Mouse (Mus musculus): ENCODE results near the gene Dram1. TPM values are rescaled to one million over a fixed set of nuclear protein-coding genes. Genes with fewer than 3 reads are reported as not detected.
"Not testable (repeated sequence)": the region's sequence is repeated elsewhere in the genome, so short reads cannot be mapped to it uniquely, and the experiment has no call there.

Dram1 gene
- polyA plus RNA-seq, 1 experiment from 2014 or later = 0.64 TPM

- Histone ChIP-seq H3K9me3 (ENCODE audit: control insufficient read depth, low read length) (no peaks in the 10 kb centered on the region), H3K4me1 (ENCODE audit: control insufficient read depth, insufficient read depth, low read depth, low read length) (peaks cover 16% of the 10 kb centered on the region), H3K36me3 (ENCODE audit: control insufficient read depth, insufficient read depth, low read length) (no peaks in the 10 kb centered on the region), H3K4me3 (ENCODE audit: low read length) (peak overlapping the region; percentile 68), H3K4me2 (ENCODE audit: low read length) (peak overlapping the region; percentile 81), H3K27ac (ENCODE audit: low read depth, low read length) (no peak overlapping the region), H3K27me3 (replicated peaks; ENCODE audit: control insufficient read depth, insufficient read depth, low read length) (no peaks in the 10 kb centered on the region), H3K9ac (ENCODE audit: low read depth, low read length) (peak overlapping the region; percentile 93)
- WGBS = 51% methylated on average over 14 of the region's 14 CpGs
- ATAC-seq = no peak
These were observed 1.7 kb upstream of the Dram1 start for GRCm38 (mm10) chr10:88380430-88381060.

GRCm38 (mm10) chr10:88380002-88380401, 1.1 kb upstream of the Dram1 start:
- peaks cover 16% of the 10 kb centered on the region for H3K4me1 ChIP-seq (ENCODE audit: control insufficient read depth, insufficient read depth, low read depth, low read length)
- H3K36me3 ChIP-seq (ENCODE audit: control insufficient read depth, insufficient read depth, low read length) = no peaks in the 10 kb centered on the region
- H3K27ac ChIP-seq (ENCODE audit: low read depth, low read length) = peak overlapping the region; percentile 88
- no peaks in the 10 kb centered on the region for H3K27me3 ChIP-seq (replicated peaks; ENCODE audit: control insufficient read depth, insufficient read depth, low read length)
- H3K9ac ChIP-seq (ENCODE audit: low read depth, low read length) = peak overlapping the region; percentile 93
- peak; percentile 32 for ATAC-seq
- no peaks in the 10 kb centered on the region for H3K9me3 ChIP-seq (ENCODE audit: control insufficient read depth, low read length)
- H3K4me2 ChIP-seq (ENCODE audit: low read length) = peak overlapping the region; percentile 81
- peak overlapping the region; percentile 68 for H3K4me3 ChIP-seq (ENCODE audit: low read length)
- WGBS = 2% methylated on average over 11 of the region's 11 CpGs

GRCm38 (mm10) chr10:88377666-88378065, 1.2 kb downstream of the Dram1 start:
- Histone ChIP-seq H3K36me3 (ENCODE audit: control insufficient read depth, insufficient read depth, low read length) (no peaks in the 10 kb centered on the region), H3K4me1 (ENCODE audit: control insufficient read depth, insufficient read depth, low read depth, low read length) (peaks cover 16% of the 10 kb centered on the region), H3K9ac (ENCODE audit: low read depth, low read length) (no peak overlapping the region), H3K27me3 (replicated peaks; ENCODE audit: control insufficient read depth, insufficient read depth, low read length) (no peaks in the 10 kb centered on the region), H3K4me2 (ENCODE audit: low read length) (no peak overlapping the region), H3K27ac (ENCODE audit: low read depth, low read length) (no peak overlapping the region), H3K9me3 (ENCODE audit: control insufficient read depth, low read length) (no peaks in the 10 kb centered on the region), H3K4me3 (ENCODE audit: low read length) (no peak overlapping the region)
- no peak for ATAC-seq
- WGBS = 76% methylated on average over 4 of the region's 4 CpGs

GRCm38 (mm10) chr10:88376770-88377169, 2.1 kb downstream of the Dram1 start:
- Histone ChIP-seq H3K4me2 (ENCODE audit: low read length) (peak overlapping the region; percentile 45), H3K4me1 (ENCODE audit: control insufficient read depth, insufficient read depth, low read depth, low read length) (peaks cover 16% of the 10 kb centered on the region), H3K27me3 (replicated peaks; ENCODE audit: control insufficient read depth, insufficient read depth, low read length) (no peaks in the 10 kb centered on the region), H3K4me3 (ENCODE audit: low read length) (peak overlapping the region; percentile 8; the same call in 1 of the 2 replicates), H3K9ac (ENCODE audit: low read depth, low read length) (no peak overlapping the region; the same call in 1 of the 2 replicates), H3K36me3 (ENCODE audit: control insufficient read depth, insufficient read depth, low read length) (no peaks in the 10 kb centered on the region), H3K27ac (ENCODE audit: low read depth, low read length) (no peak overlapping the region), H3K9me3 (ENCODE audit: control insufficient read depth, low read length) (no peaks in the 10 kb centered on the region)
- 0 out of 2 replicates have a peak, but pooled peaks have one; percentile 22 for ATAC-seq
- 10% methylated on average over 11 of the region's 11 CpGs for WGBS

- Histone ChIP-seq H3K4me1 (ENCODE audit: control insufficient read depth, insufficient read depth, low read depth, low read length) (peaks cover 2% of the 10 kb centered on the region), H3K4me3 (ENCODE audit: low read length) (no peak overlapping the region), H3K9ac (ENCODE audit: low read depth, low read length) (no peak overlapping the region), H3K4me2 (ENCODE audit: low read length) (peak overlapping the region; percentile 10; the same call in 1 of the 2 replicates), H3K9me3 (ENCODE audit: control insufficient read depth, low read length) (no peaks in the 10 kb centered on the region), H3K27ac (ENCODE audit: low read depth, low read length) (no peak overlapping the region), H3K27me3 (replicated peaks; ENCODE audit: control insufficient read depth, insufficient read depth, low read length) (no peaks in the 10 kb centered on the region), H3K36me3 (ENCODE audit: control insufficient read depth, insufficient read depth, low read length) (no peaks in the 10 kb centered on the region)
- 34% methylated on average over 10 of the region's 10 CpGs for WGBS
- no peak for ATAC-seq
These were observed 3.9 kb downstream of the Dram1 start for GRCm38 (mm10) chr10:88374984-88375383.

- not testable (repeated sequence) for H3K9ac ChIP-seq (ENCODE audit: low read depth, low read length); ATAC-seq; H3K4me3 ChIP-seq (ENCODE audit: low read length); H3K4me2 ChIP-seq (ENCODE audit: low read length); H3K36me3 ChIP-seq (ENCODE audit: control insufficient read depth, insufficient read depth, low read length); H3K27ac ChIP-seq (ENCODE audit: low read depth, low read length); H3K27me3 ChIP-seq (replicated peaks; ENCODE audit: control insufficient read depth, insufficient read depth, low read length); H3K9me3 ChIP-seq (ENCODE audit: control insufficient read depth, low read length); H3K4me1 ChIP-seq (ENCODE audit: control insufficient read depth, insufficient read depth, low read depth, low read length)
- 85% methylated on average over 2 of the region's 2 CpGs for WGBS
These were observed 5.9 kb downstream of the Dram1 start for GRCm38 (mm10) chr10:88372945-88373344.

- Histone ChIP-seq H3K4me3 (ENCODE audit: low read length) (no peak overlapping the region), H3K9me3 (ENCODE audit: control insufficient read depth, low read length) (no peaks in the 10 kb centered on the region), H3K27me3 (replicated peaks; ENCODE audit: control insufficient read depth, insufficient read depth, low read length) (no peaks in the 10 kb centered on the region), H3K36me3 (ENCODE audit: control insufficient read depth, insufficient read depth, low read length) (no peaks in the 10 kb centered on the region), H3K27ac (ENCODE audit: low read depth, low read length) (no peak overlapping the region), H3K4me2 (ENCODE audit: low read length) (no peak overlapping the region), H3K9ac (ENCODE audit: low read depth, low read length) (no peak overlapping the region), H3K4me1 (ENCODE audit: control insufficient read depth, insufficient read depth, low read depth, low read length) (peaks cover 2% of the 10 kb centered on the region; the same call in 1 of the 2 replicates)
- WGBS = 97% methylated on average over 4 of the region's 4 CpGs
- no peak for ATAC-seq
These were observed 6.4 kb downstream of the Dram1 start for GRCm38 (mm10) chr10:88372436-88372835.

- H3K4me1 ChIP-seq (ENCODE audit: control insufficient read depth, insufficient read depth, low read depth, low read length) = peaks cover 2% of the 10 kb centered on the region; the same call in 1 of the 2 replicates
- no peak overlapping the region for H3K4me3 ChIP-seq (ENCODE audit: low read length)
- no peak overlapping the region for H3K4me2 ChIP-seq (ENCODE audit: low read length)
- WGBS = 5% methylated on average over 2 of the region's 2 CpGs
- H3K9me3 ChIP-seq (ENCODE audit: control insufficient read depth, low read length) = no peaks in the 10 kb centered on the region
- H3K36me3 ChIP-seq (ENCODE audit: control insufficient read depth, insufficient read depth, low read length) = no peaks in the 10 kb centered on the region
- no peak overlapping the region for H3K9ac ChIP-seq (ENCODE audit: low read depth, low read length)
- ATAC-seq = no peak
- H3K27ac ChIP-seq (ENCODE audit: low read depth, low read length) = no peak overlapping the region
- H3K27me3 ChIP-seq (replicated peaks; ENCODE audit: control insufficient read depth, insufficient read depth, low read length) = no peaks in the 10 kb centered on the region
These were observed 7.1 kb downstream of the Dram1 start for GRCm38 (mm10) chr10:88371793-88372192.

GRCm38 (mm10) chr10:88369233-88369632, 9.6 kb downstream of the Dram1 start:
- H3K4me2 ChIP-seq (ENCODE audit: low read length) = no peak overlapping the region
- H3K27ac ChIP-seq (ENCODE audit: low read depth, low read length) = no peak overlapping the region
- no peak overlapping the region for H3K4me3 ChIP-seq (ENCODE audit: low read length)
- no peaks in the 10 kb centered on the region for H3K27me3 ChIP-seq (replicated peaks; ENCODE audit: control insufficient read depth, insufficient read depth, low read length)
- H3K9ac ChIP-seq (ENCODE audit: low read depth, low read length) = no peak overlapping the region
- no peaks in the 10 kb centered on the region for H3K9me3 ChIP-seq (ENCODE audit: control insufficient read depth, low read length)
- H3K4me1 ChIP-seq (ENCODE audit: control insufficient read depth, insufficient read depth, low read depth, low read length) = no peaks in the 10 kb centered on the region
- ATAC-seq = no peak
- WGBS = 58% methylated on average over 4 of the region's 4 CpGs
- no peaks in the 10 kb centered on the region for H3K36me3 ChIP-seq (ENCODE audit: control insufficient read depth, insufficient read depth, low read length)

Measured in hindbrain, embryonic 16.5 days (tissue).